13 mouse cellular contexts compared by ENCODE assay signal in genomic region chr5:136143161-136143755, GRCm38 (mm10). TPM values are rescaled to one million over a fixed set of nuclear protein-coding genes. Genes with fewer than 3 reads are reported as not detected.
A peak's percentile ranks its signal among the peaks of the same experiment; 100 is the strongest.
DNase-seq lines count a peak whose midpoint lies in the region; ATAC-seq lines count a peak whose summit lies in the region.
"Had no signal": no experiment of that assay in that cellular context is flagged by ENCODE, and none has a peak within 500 bp of the region (broad histone marks: within the 10 kb centered on the region; RNA-seq: fewer than 3 reads in every experiment).

No protein-coding gene starts in this region.

- H3K4me1 ChIP-seq in intestine, embryonic 14.5 days (replicated peaks; ENCODE audit: control insufficient read depth, insufficient read depth, low read length), result peaks cover 4% of the 10 kb centered on the region; the same call in 1 of the 2 replicates
- no peaks in the 10 kb centered on the region for H3K4me1 ChIP-seq in intestine, embryonic 15.5 days (replicated peaks)
- H3K4me1 ChIP-seq: limb, embryonic 10.5 days had no signal

- peaks cover 41% of the 10 kb centered on the region for H3K36me3 ChIP-seq in intestine, embryonic 14.5 days (ENCODE audit: control insufficient read depth, insufficient read depth, low read length)
- H3K36me3 ChIP-seq in intestine, embryonic 15.5 days, result peaks cover 18% of the 10 kb centered on the region

- no peak overlapping the region for H3K4me2 ChIP-seq in intestine, embryonic 14.5 days (ENCODE audit: low read length)
- no peak overlapping the region for H3K4me2 ChIP-seq in intestine, embryonic 15.5 days (replicated peaks)

- no peaks in the 10 kb centered on the region for H3K27me3 ChIP-seq in intestine, embryonic 14.5 days (replicated peaks; ENCODE audit: control insufficient read depth, insufficient read depth, low read length)
- no peaks in the 10 kb centered on the region for H3K27me3 ChIP-seq in intestine, embryonic 15.5 days (replicated peaks)
- H3K27me3 ChIP-seq: megakaryocyte, embryonic 14.5 days had no signal

- H3K9ac ChIP-seq in intestine, embryonic 14.5 days (ENCODE audit: low read length), result no peak overlapping the region
- H3K9ac ChIP-seq in intestine, embryonic 15.5 days, result no peak overlapping the region

- H3K27ac ChIP-seq in intestine, embryonic 14.5 days (ENCODE audit: low read depth), result no peak overlapping the region
- no peak overlapping the region for H3K27ac ChIP-seq in intestine, embryonic 15.5 days
- H3K27ac ChIP-seq: limb, embryonic 10.5 days had no signal

- WGBS in intestine, embryonic 14.5 days, result 88% methylated on average over 6 of the region's 6 CpGs
- WGBS in intestine, embryonic 15.5 days, result 85% methylated on average over 6 of the region's 6 CpGs

- H3K9me3 ChIP-seq in intestine, embryonic 14.5 days (ENCODE audit: control insufficient read depth, low read length), result no peaks in the 10 kb centered on the region
- H3K9me3 ChIP-seq in intestine, embryonic 15.5 days, result no peaks in the 10 kb centered on the region
- H3K9me3 ChIP-seq: limb, embryonic 10.5 days; megakaryocyte, embryonic 14.5 days had no signal

- H3K4me3 ChIP-seq in intestine, embryonic 14.5 days (ENCODE audit: low read depth, low read length), result no peak overlapping the region
- no peak overlapping the region for H3K4me3 ChIP-seq in intestine, embryonic 15.5 days (replicated peaks)
- H3K4me3 ChIP-seq: limb, embryonic 10.5 days; megakaryocyte, embryonic 14.5 days had no signal

- 0 out of 2 replicates have a peak, but pooled peaks have one; percentile 34 for ATAC-seq in intestine, embryonic 14.5 days (replicated peaks; ENCODE audit: low FRiP score, low TSS enrichment, low read depth)
- ATAC-seq in intestine, embryonic 15.5 days, result no peak
- ATAC-seq: activated CD4-positive, CD25-positive, alpha-beta regulatory T cell, adult 4 months had no signal

- no peak for DNase-seq in intestine, embryonic 14.5 days (ENCODE audit: low spot score)
- DNase-seq in thymus, postnatal 14 days, result peak; percentile 44
- DNase-seq in thymus, postnatal 0 days (ENCODE audit: low spot score), result no peak
- DNase-seq in adipocyte (ENCODE audit: low spot score), result peak; percentile 16
- DNase-seq in right cerebral cortex, postnatal 36 days (ENCODE audit: low spot score in 2 of 2), result no peak
- DNase-seq in neural tube, embryonic 10.5 days (ENCODE audit: extremely low spot score, low spot score), result no peak
- DNase-seq in heart, adult 18-20 months, result no peak
- DNase-seq: cerebellum, adult 9-10 months; kidney, adult 11 months had no signal

RNA-seq across cellular contexts. Expression of gene Alkbh4, which starts 7.3 kb away (rescaled TPM):
- 13.4 and 16.4 TPM in 2 replicates for polyA plus RNA-seq in intestine, embryonic 14.5 days (2014; fragmentation: Nextera tagmentation; extraction: Ambion mirVana)
- 15.3 and 17.2 TPM in 2 replicates for polyA plus RNA-seq in intestine, embryonic 15.5 days (2015; fragmentation: Nextera tagmentation; extraction: Ambion mirVana)
- 38.0 and 38.5 TPM in 2 replicates for polyA plus RNA-seq in thymus, postnatal 0 days (2015; fragmentation: Nextera tagmentation; extraction: Ambion mirVana)
- total RNA-seq in heart, adult 18-20 months (2021), result 1 to 10 TPM; 4.7 to 4.9 TPM

RNA-seq across cellular contexts. Expression of gene Lrwd1, which starts 7.4 kb away (rescaled TPM):
- polyA plus RNA-seq in intestine, embryonic 14.5 days (2014; fragmentation: Nextera tagmentation; extraction: Ambion mirVana), result 30.6 and 33.7 TPM in 2 replicates
- 24.5 and 25.3 TPM in 2 replicates for polyA plus RNA-seq in intestine, embryonic 15.5 days (2015; fragmentation: Nextera tagmentation; extraction: Ambion mirVana)
- polyA plus RNA-seq in thymus, postnatal 0 days (2015; fragmentation: Nextera tagmentation; extraction: Ambion mirVana), result 66.5 and 67.6 TPM in 2 replicates
- total RNA-seq in heart, adult 18-20 months (2021), result 1 to 10 TPM; 5.5 to 5.7 TPM

RNA-seq across cellular contexts. Expression of gene Polr2j, which starts 26.8 kb away (rescaled TPM):
- 269 and 270 TPM in 2 replicates for polyA plus RNA-seq in intestine, embryonic 14.5 days (2014; fragmentation: Nextera tagmentation; extraction: Ambion mirVana)
- 231 and 236 TPM in 2 replicates for polyA plus RNA-seq in intestine, embryonic 15.5 days (2015; fragmentation: Nextera tagmentation; extraction: Ambion mirVana)
- polyA plus RNA-seq in thymus, postnatal 0 days (2015; fragmentation: Nextera tagmentation; extraction: Ambion mirVana), result 312 and 321 TPM in 2 replicates
- total RNA-seq in heart, adult 18-20 months (2021), result 10 to 100 TPM; 63.7 to 78.8 TPM

RNA-seq across cellular contexts. Expression of gene Orai2, which starts 27.3 kb away (rescaled TPM):
- polyA plus RNA-seq in intestine, embryonic 14.5 days (2014; fragmentation: Nextera tagmentation; extraction: Ambion mirVana), result 6.2 and 7.1 TPM in 2 replicates
- polyA plus RNA-seq in intestine, embryonic 15.5 days (2015; fragmentation: Nextera tagmentation; extraction: Ambion mirVana), result 6.4 and 6.7 TPM in 2 replicates
- 54.7 and 67.8 TPM in 2 replicates for polyA plus RNA-seq in thymus, postnatal 0 days (2015; fragmentation: Nextera tagmentation; extraction: Ambion mirVana)
- 1 to 10 TPM; 1.2 to 2.4 TPM for total RNA-seq in heart, adult 18-20 months (2021)

RNA-seq across cellular contexts. Expression of gene Prkrip1, which starts 55.5 kb away (rescaled TPM):
- polyA plus RNA-seq in intestine, embryonic 14.5 days (2014; fragmentation: Nextera tagmentation; extraction: Ambion mirVana), result 42.0 and 53.1 TPM in 2 replicates
- polyA plus RNA-seq in intestine, embryonic 15.5 days (2015; fragmentation: Nextera tagmentation; extraction: Ambion mirVana), result 44.2 and 45.7 TPM in 2 replicates
- polyA plus RNA-seq in thymus, postnatal 0 days (2015; fragmentation: Nextera tagmentation; extraction: Ambion mirVana), result 60.0 and 65.9 TPM in 2 replicates
- 10 to 100 TPM; 13.8 to 24.2 TPM for total RNA-seq in heart, adult 18-20 months (2021)

Comparison
In these comparisons a context has a peak if more than half of its experiments do, and no peak if none do; other contexts are left out.
1. DNase-seq: peak in thymus, postnatal 14 days (single experiment) and adipocyte (single experiment); none in intestine, embryonic 14.5 days (single experiment), thymus, postnatal 0 days (single experiment), right cerebral cortex, postnatal 36 days (0 of 2), neural tube, embryonic 10.5 days (single experiment) and heart, adult 18-20 months (0 of 2).